In genomic region chr17:84877864-84878224, GRCm38 (mm10) we compare ENCODE assay signal across 8 mouse cellular contexts.
A peak's percentile ranks its signal among the peaks of the same experiment; 100 is the strongest.
DNase-seq lines count a peak whose midpoint lies in the region; ATAC-seq and TF ChIP-seq lines count a peak whose summit lies in the region.

No protein-coding gene starts in this region.

- in situ Hi-C loops in CH12.LX (cut with MboI; ENCODE audit: low pct_ligation_motif_present, low pct_unique_long_range_greater_than_20kb, low sequenced_read_pairs), result no loop called here

- dilution Hi-C loops in CH12.LX (cut with MboI; ENCODE audit: extremely low pct_ligation_motif_present, extremely low pct_unique_long_range_greater_than_20kb, low sequenced_read_pairs), result no loop called here

- DNase-seq in CH12.LX (ENCODE audit: extremely low read depth), result peak; percentile 77
- DNase-seq in kidney, postnatal 10 days, result peak; percentile 80

- no peak overlapping the region for H3K27ac ChIP-seq in CH12.LX (ENCODE audit: insufficient read depth, low read depth)
- peak overlapping the region; percentile 53 for H3K27ac ChIP-seq in brown adipose tissue, adult 24 weeks (replicated peaks; ENCODE audit: low read depth, low read length)
- H3K27ac ChIP-seq in heart, embryonic 14.5 days (replicated peaks in 1 of 2; ENCODE audit: control insufficient read depth in 1 of 2, insufficient read depth in 1 of 2, low read depth in 2 of 2, low read length in 2 of 2), result no peak overlapping the region
- peak overlapping the region; percentile 85 for H3K27ac ChIP-seq in liver, embryonic 15.5 days (replicated peaks)
- H3K27ac ChIP-seq in neural tube, embryonic 12.5 days, result no peak overlapping the region
- H3K27ac ChIP-seq in testis, adult 2 months (ENCODE audit: control insufficient read depth, insufficient read depth, low read depth, low read length), result no peak overlapping the region

- H3K27me3 ChIP-seq in CH12.LX (replicated peaks), result no peaks in the 10 kb centered on the region
- no peaks in the 10 kb centered on the region for H3K27me3 ChIP-seq in heart, embryonic 14.5 days (ENCODE audit: control insufficient read depth, insufficient read depth, low read length)
- H3K27me3 ChIP-seq in liver, embryonic 15.5 days, result no peaks in the 10 kb centered on the region
- no peaks in the 10 kb centered on the region for H3K27me3 ChIP-seq in neural tube, embryonic 12.5 days (replicated peaks)
- H3K27me3 ChIP-seq in testis, adult 2 months (ENCODE audit: control insufficient read depth, insufficient read depth, low read length), result no peaks in the 10 kb centered on the region

- TF ChIP-seq EP300 in CH12.LX (IDR thresholded peaks at IDR 0.05; ENCODE audit: low read length), result no peak

- TF ChIP-seq POLR2A in CH12.LX (IDR thresholded peaks at IDR 0.05; ENCODE audit: low read depth, low read length), result no peak
- no peak for TF ChIP-seq POLR2A in testis, adult 2 months (IDR thresholded peaks at IDR 0.05; ENCODE audit: control insufficient read depth, low read depth, low read length)

- peaks cover 0 to 18% of the 10 kb centered on the region in 2 experiments; a peak in 2 of 4 replicates for H3K4me1 ChIP-seq in CH12.LX (ENCODE audit: control insufficient read depth in 1 of 2, insufficient read depth in 2 of 2)
- H3K4me1 ChIP-seq in brown adipose tissue, adult 24 weeks (ENCODE audit: control insufficient read depth, insufficient read depth, insufficient read length, low read length), result peaks cover 4% of the 10 kb centered on the region; the same call in 1 of the 2 replicates
- H3K4me1 ChIP-seq in heart, embryonic 14.5 days (ENCODE audit: control insufficient read depth in 2 of 2, insufficient read depth in 2 of 2, low read length in 2 of 2), result no peaks in the 10 kb centered on the region
- H3K4me1 ChIP-seq in liver, embryonic 15.5 days (replicated peaks), result peaks cover 34% of the 10 kb centered on the region
- no peaks in the 10 kb centered on the region for H3K4me1 ChIP-seq in neural tube, embryonic 12.5 days
- H3K4me1 ChIP-seq in testis, adult 2 months (ENCODE audit: control insufficient read depth, insufficient read depth, low read length), result peaks cover 5% of the 10 kb centered on the region

- peak overlapping the region; percentile 75 for H3K4me2 ChIP-seq in CH12.LX (ENCODE audit: insufficient read depth, low read depth, poor library complexity, severe bottlenecking)
- H3K4me2 ChIP-seq in heart, embryonic 14.5 days (ENCODE audit: low read length), result peak overlapping the region; percentile 47
- H3K4me2 ChIP-seq in liver, embryonic 15.5 days, result peak overlapping the region; percentile 67
- 0 out of 2 replicates have a peak overlapping the region, but pooled peaks have one; percentile 36 for H3K4me2 ChIP-seq in neural tube, embryonic 12.5 days (replicated peaks)

- peak overlapping the region in 2 of 3 experiments; percentile 18 to 31 for H3K4me3 ChIP-seq in CH12.LX (replicated peaks in 1 of 3; ENCODE audit: low read depth in 2 of 3, low read length in 2 of 3, poor library complexity in 1 of 3)
- no peak overlapping the region for H3K4me3 ChIP-seq in brown adipose tissue, adult 24 weeks (ENCODE audit: insufficient read depth, low read depth, low read length)
- H3K4me3 ChIP-seq in heart, embryonic 14.5 days (ENCODE audit: control insufficient read depth in 1 of 2, insufficient read depth in 1 of 2, low read depth in 1 of 2, low read length in 2 of 2), result peak overlapping the region in 1 of 2 experiments; percentile 24; a peak in 3 of 4 replicates
- H3K4me3 ChIP-seq in liver, embryonic 15.5 days (replicated peaks), result peak overlapping the region; percentile 48
- H3K4me3 ChIP-seq in neural tube, embryonic 12.5 days, result no peak overlapping the region
- no peak overlapping the region for H3K4me3 ChIP-seq in testis, adult 2 months (ENCODE audit: control insufficient read depth, low read depth, low read length)

- H3K79me2 ChIP-seq in CH12.LX (replicated peaks; ENCODE audit: control insufficient read depth, extremely low read depth, insufficient read depth, poor library complexity, severe bottlenecking), result no peaks in the 10 kb centered on the region

- H3K36me3 ChIP-seq in CH12.LX (replicated peaks in 1 of 2; ENCODE audit: control insufficient read depth in 1 of 2, insufficient read depth in 1 of 2, low read length in 1 of 2), result no peaks in the 10 kb centered on the region
- H3K36me3 ChIP-seq in heart, embryonic 14.5 days (ENCODE audit: control insufficient read depth, insufficient read depth, low read length), result no peaks in the 10 kb centered on the region
- H3K36me3 ChIP-seq in liver, embryonic 15.5 days (replicated peaks), result no peaks in the 10 kb centered on the region
- H3K36me3 ChIP-seq in neural tube, embryonic 12.5 days, result no peaks in the 10 kb centered on the region
- H3K36me3 ChIP-seq in testis, adult 2 months (ENCODE audit: control insufficient read depth, insufficient read depth, low read length), result no peaks in the 10 kb centered on the region

- ATAC-seq in erythroid progenitor cell, adult 5-6 weeks (replicated peaks; ENCODE audit: low FRiP score, poor library complexity, severe bottlenecking), result peak; percentile 84
- ATAC-seq in heart, embryonic 14.5 days (ENCODE audit: insufficient number of reproducible peaks, insufficient read depth, low FRiP score, low read depth), result no peak
- ATAC-seq in liver, embryonic 15.5 days (ENCODE audit: insufficient read depth), result peak; percentile 61
- 0 out of 2 replicates have a peak, but pooled peaks have one; percentile 53 for ATAC-seq in neural tube, embryonic 12.5 days (ENCODE audit: low FRiP score, low read depth)

- WGBS in heart, embryonic 14.5 days, result 12% methylated on average over 10 of the region's 10 CpGs
- 13% methylated on average over 10 of the region's 10 CpGs for whole genome bisulfite sequencing in liver, embryonic 15.5 days (ENCODE audit: insufficient replicate concordance)
- 22% methylated on average over 10 of the region's 10 CpGs for WGBS in neural tube, embryonic 12.5 days

- TF ChIP-seq RAD21 in CH12.LX (IDR thresholded peaks at IDR 0.05; ENCODE audit: low read depth, low read length), result peak; percentile 94

- H3K9ac ChIP-seq in CH12.LX (ENCODE audit: insufficient read depth, low read depth), result peak overlapping the region; percentile 47; the same call in 1 of the 2 replicates
- no peak overlapping the region; the same call in 1 of the 2 replicates for H3K9ac ChIP-seq in heart, embryonic 14.5 days (ENCODE audit: low read length)
- H3K9ac ChIP-seq in liver, embryonic 15.5 days, result peak overlapping the region; percentile 49; the same call in 1 of the 2 replicates
- no peak overlapping the region for H3K9ac ChIP-seq in neural tube, embryonic 12.5 days

- H3K9me3 ChIP-seq in CH12.LX (replicated peaks; ENCODE audit: low read length), result no peaks in the 10 kb centered on the region
- no peaks in the 10 kb centered on the region for H3K9me3 ChIP-seq in heart, embryonic 14.5 days (ENCODE audit: control insufficient read depth, low read length)
- H3K9me3 ChIP-seq in liver, embryonic 15.5 days (replicated peaks), result no peaks in the 10 kb centered on the region
- H3K9me3 ChIP-seq in neural tube, embryonic 12.5 days, result no peaks in the 10 kb centered on the region

- peak; percentile 83 to 91 for TF ChIP-seq CTCF in CH12.LX (conservative IDR thresholded peaks at IDR 0.05 in 1 of 2, IDR thresholded peaks at IDR 0.05 in 1 of 2; ENCODE audit: low read depth in 2 of 2, low read length in 2 of 2)
- peak; percentile 86; the same call in 1 of the 2 replicates for TF ChIP-seq CTCF in testis, adult 2 months (IDR thresholded peaks at IDR 0.05; ENCODE audit: control insufficient read depth, insufficient read depth, insufficient replicate concordance, low read depth, low read length)

TF ChIP-seq in CH12.LX, 34 proteins besides CTCF, POLR2A, EP300 and RAD21 (continues in another document):
- TF ChIP-seq JUND (conservative IDR thresholded peaks at IDR 0.05; ENCODE audit: low read depth, low read length) (peak; percentile 99), MAX (IDR thresholded peaks at IDR 0.05; ENCODE audit: low read length) (no peak; the same call in 1 of the 2 replicates), POLR2AphosphoS2 (IDR thresholded peaks at IDR 0.05; ENCODE audit: low read depth, low read length) (no peak), E2F4 (IDR thresholded peaks at IDR 0.05; ENCODE audit: insufficient replicate concordance, low read depth, low read length) (no peak), JUN (IDR thresholded peaks at IDR 0.05; ENCODE audit: insufficient read depth, low read depth, low read length) (peak; percentile 100), ZKSCAN1 (IDR thresholded peaks at IDR 0.05; ENCODE audit: borderline replicate concordance, low read depth, low read length) (no peak), MAFK (IDR thresholded peaks at IDR 0.05; ENCODE audit: insufficient replicate concordance, low read length) (no peak), TBP (conservative IDR thresholded peaks at IDR 0.05; ENCODE audit: low read depth, low read length) (no peak), ZC3H11A (IDR thresholded peaks at IDR 0.05; ENCODE audit: low read depth, low read length) (peak; percentile 68), MYC (IDR thresholded peaks at IDR 0.05; ENCODE audit: low read depth, low read length) (0 out of 2 replicates have a peak, but pooled peaks have one; percentile 23), TCF12 (IDR thresholded peaks at IDR 0.05; ENCODE audit: low read depth, low read length) (peak; percentile 21; the same call in 1 of the 2 replicates), IRF4 (IDR thresholded peaks at IDR 0.05; ENCODE audit: low read depth, low read length) (peak; percentile 70; the same call in 1 of the 2 replicates), ZNF384 (IDR thresholded peaks at IDR 0.05; ENCODE audit: low read depth, low read length) (peak; percentile 31), KAT2A (IDR thresholded peaks at IDR 0.05; ENCODE audit: insufficient replicate concordance, low read length) (no peak), USF2 (conservative IDR thresholded peaks at IDR 0.05; ENCODE audit: low read depth, low read length) (no peak), PAX5 (IDR thresholded peaks at IDR 0.05; ENCODE audit: low read length) (no peak), ETS1 (conservative IDR thresholded peaks at IDR 0.05; ENCODE audit: low read depth, low read length) (peak; percentile 24; the same call in 1 of the 2 replicates), USF1 (IDR thresholded peaks at IDR 0.05; ENCODE audit: low read depth, low read length) (no peak), NRF1 (IDR thresholded peaks at IDR 0.05; ENCODE audit: low read depth, low read length) (no peak), NELFE (IDR thresholded peaks at IDR 0.05; ENCODE audit: low read depth, low read length) (peak; percentile 29; the same call in 1 of the 2 replicates), BHLHE40 (IDR thresholded peaks at IDR 0.05; ENCODE audit: low read depth, low read length) (peak; percentile 43; the same call in 1 of the 2 replicates), HCFC1 (IDR thresholded peaks at IDR 0.05; ENCODE audit: low read depth, low read length) (peak; percentile 44), SMC3 (IDR thresholded peaks at IDR 0.05; ENCODE audit: low read depth, low read length) (peak; percentile 83), SIN3A (IDR thresholded peaks at IDR 0.05; ENCODE audit: low read length) (peak; percentile 71; the same call in 1 of the 2 replicates), MEF2A (IDR thresholded peaks at IDR 0.05; ENCODE audit: borderline replicate concordance, low read depth, low read length) (peak; percentile 91)

Comparison
In these comparisons a context has a peak if more than half of its experiments do, and no peak if none do; other contexts are left out.
1. H3K27ac ChIP-seq: peak in brown adipose tissue, adult 24 weeks (single experiment) and liver, embryonic 15.5 days (single experiment); none in CH12.LX (single experiment), heart, embryonic 14.5 days (0 of 2), neural tube, embryonic 12.5 days (single experiment) and testis, adult 2 months (single experiment).
2. H3K4me3 ChIP-seq: peak in CH12.LX (2 of 3) and liver, embryonic 15.5 days (single experiment); none in brown adipose tissue, adult 24 weeks (single experiment), neural tube, embryonic 12.5 days (single experiment) and testis, adult 2 months (single experiment).
3. H3K9ac ChIP-seq: peak in CH12.LX (single experiment) and liver, embryonic 15.5 days (single experiment); none in heart, embryonic 14.5 days (single experiment) and neural tube, embryonic 12.5 days (single experiment).
4. Peak in every context shown above with its lines, with median percentiles within 50 percentile points of each other: H3K4me2 ChIP-seq.